Mouse (Mus musculus) ovary, postnatal 10 days (tissue): ENCODE results near the gene Prkaa1.
"Not testable (repeated sequence)": the region's sequence is repeated elsewhere in the genome, so short reads cannot be mapped to it uniquely, and the experiment has no call there.

ENCODE experiments used
- DNase-seq: peaks from one replicate; pipeline ENCODE4 v3.0.0; 2022; ENCODE audit warnings: low spot score

Gene Prkaa1

GRCm38 (mm10) chr15:5129111-5129805 lies 14.4 kb upstream of the Prkaa1 start:
- no peak for DNase-seq

DNA sequence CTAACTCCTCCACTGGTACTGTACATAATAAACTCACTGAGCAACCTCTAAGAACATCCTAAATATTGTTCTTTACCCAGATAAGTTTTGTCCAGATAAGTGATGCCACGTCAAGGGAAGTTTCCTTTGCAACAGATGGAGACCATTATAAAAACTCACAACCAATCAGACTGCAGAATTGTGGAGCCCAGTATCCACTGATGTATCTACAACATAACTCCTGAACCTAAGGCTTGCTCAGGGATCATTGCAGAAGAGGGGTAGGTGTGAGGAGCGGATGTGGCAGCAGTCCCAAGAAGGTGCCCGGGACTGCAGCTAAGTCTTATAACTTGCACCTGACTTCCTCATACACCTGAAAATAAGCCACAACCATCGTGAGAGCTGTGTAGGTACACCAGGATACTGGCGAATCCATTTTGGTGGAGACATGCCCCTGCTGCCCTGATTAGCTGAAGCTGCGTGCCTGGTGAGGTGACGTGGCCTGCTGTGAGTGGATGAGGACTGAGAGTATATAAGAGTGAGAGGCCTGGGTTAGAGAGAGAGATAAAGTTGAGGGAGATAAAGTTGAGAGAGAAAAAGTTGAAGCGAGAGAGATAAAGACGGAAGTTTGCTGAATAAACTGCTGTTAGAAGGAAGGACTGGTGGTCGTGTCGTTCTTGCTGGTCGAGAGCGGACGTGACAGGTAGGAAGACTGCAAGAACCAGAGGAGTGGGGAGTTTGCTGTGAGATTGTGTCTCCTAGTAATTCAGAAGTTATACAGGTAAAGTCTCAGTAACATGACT lies 12.6 kb upstream of the Prkaa1 start:
- not testable (repeated sequence) for DNase-seq

DNA sequence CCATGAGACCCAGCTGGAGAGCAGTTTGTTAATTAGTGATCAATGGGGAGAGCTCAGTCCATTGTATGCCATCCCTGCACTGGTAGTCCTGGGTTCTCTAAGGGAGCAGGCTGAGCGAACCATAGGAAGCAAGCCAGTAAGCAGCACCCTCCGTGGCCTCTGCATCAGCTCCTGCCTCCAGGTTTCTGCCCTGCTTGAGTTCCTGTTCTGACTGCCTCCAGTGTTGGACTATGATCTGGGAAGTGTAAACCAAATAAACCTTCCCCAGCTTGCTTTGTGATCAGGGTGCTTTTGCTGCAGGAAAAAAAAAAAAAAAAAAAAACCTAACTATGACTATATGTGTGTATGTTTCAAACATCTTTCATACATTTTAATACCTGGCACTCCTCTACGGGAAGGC lies 10.4 kb upstream of the Prkaa1 start:
- DNase-seq = no peak

DNA sequence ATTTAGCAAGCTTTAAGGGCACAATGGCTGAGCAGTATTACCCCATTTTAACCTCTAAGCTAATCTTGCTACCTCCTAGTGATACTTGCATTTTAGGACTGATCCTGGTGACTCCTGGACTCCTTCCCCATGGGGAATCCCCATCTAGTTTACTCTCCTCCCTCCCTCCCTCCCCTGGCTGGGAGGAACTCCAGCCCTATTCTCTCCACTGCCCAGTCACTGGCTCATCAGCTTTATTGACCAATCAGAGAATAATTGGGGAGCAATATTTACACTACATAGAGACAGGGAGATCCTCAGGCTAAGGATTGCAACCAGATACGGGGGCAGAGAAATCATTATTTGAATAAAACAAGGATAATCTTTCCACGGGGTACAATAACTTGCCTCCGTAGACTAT lies 9.5 kb upstream of the Prkaa1 start:
- DNase-seq = no peak

- no peak for DNase-seq
Measured at GRCm38 (mm10) chr15:5134945-5135483, 8.6 kb upstream of the Prkaa1 start.

- no peak for DNase-seq
Measured at GRCm38 (mm10) chr15:5138021-5138856, 5.4 kb upstream of the Prkaa1 start.

DNA sequence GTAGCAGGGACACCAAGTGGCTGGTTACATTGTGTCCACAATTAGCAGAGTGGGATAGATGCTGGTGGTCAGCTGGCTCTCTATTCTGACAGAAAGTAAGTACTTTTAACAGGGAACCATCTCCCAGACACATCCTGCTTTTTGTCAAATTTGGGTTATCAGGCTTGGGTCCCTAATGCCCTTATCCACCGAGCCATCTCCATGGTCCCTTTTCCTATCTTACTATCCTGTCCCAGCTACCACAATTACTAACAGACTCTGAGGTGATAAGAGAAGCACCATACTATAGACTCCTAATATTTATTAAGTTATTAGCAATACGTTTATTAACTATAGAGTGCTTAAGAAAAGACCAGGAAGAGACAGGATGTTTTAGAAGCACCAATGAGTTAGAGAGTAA lies 4.3 kb upstream of the Prkaa1 start:
- no peak for DNase-seq

GRCm38 (mm10) chr15:5139863-5140262 lies 3.8 kb upstream of the Prkaa1 start:
- no peak for DNase-seq

- no peak for DNase-seq
Measured at GRCm38 (mm10) chr15:5140357-5140756, 3.3 kb upstream of the Prkaa1 start.

DNA sequence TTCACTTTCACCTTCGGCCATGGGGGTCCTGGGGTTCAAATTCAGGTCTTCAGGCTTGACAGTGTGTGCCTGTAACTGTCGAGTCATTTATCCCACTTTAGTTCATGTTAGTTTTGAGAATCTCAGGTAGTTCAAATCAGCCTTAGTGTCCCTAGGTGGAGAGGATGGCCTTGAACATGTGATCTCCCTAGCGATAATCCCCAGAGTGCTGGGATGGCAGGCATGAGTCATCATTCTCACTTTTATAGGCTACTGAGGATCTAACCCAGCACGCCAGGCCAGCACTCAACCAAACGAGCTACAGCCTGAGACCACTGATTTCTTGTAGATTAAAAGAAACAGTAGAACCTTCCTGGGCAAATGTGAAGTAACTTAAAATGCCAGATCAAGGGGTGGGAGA lies 1.6 kb upstream of the Prkaa1 start:
- DNase-seq = no peak

DNA sequence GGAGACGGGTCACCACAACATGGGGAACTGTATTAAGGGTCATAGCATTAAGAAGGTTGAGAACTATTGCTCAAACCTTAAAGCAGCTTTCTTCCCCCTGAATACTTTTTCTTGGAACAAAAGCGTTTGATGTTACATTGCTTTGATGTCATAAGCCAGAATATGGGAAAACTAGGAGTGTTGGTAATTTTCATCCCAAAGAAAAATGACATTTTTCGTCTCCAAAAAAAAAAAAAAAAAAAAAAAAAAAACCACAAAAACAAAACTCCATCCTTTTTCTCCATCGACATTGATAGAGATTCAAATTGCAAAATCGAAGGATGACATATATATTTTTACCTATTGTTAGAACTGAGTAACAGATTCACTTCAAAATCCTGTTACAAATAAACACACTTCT lies 947 bp upstream of the Prkaa1 start:
- DNase-seq = no peak

GRCm38 (mm10) chr15:5144021-5144778 lies 539 bp downstream of the Prkaa1 start:
- DNase-seq = no peak

DNA sequence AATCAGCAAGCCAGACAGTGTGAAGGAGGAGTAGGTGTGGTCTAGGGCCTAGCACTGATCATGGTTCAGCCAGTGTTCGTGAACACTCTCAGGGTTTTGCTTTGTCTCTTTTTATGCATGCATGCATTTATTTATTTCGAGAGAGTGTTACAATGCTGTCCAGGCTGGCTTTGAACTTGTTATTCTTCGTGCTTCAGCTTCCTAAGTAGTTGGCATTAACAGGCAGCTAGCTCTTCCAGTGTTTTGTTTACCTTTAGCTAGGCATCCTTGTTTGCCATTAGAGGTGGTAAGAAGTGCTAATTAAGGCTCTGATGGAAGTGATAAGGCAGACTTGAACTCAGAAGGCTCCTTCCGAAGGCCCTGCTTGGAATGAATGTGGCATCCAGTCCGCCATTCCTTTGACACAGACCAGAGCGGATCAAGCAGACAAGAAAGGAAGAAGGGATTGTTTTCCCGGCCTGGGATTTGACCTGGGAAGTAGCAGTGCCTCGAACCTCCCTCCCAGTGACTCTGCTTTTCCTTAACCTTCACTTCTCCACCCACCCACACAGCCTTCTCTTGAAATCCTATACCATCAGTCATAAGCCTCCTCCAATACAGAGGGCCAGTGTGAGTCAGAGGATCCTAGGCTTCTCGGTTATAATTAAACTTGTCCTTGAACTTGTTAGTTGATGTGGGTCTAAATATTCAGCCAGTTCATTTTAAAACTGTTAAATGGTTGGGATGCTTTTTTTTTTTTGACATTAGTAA lies 1.7 kb downstream of the Prkaa1 start:
- no peak for DNase-seq

GRCm38 (mm10) chr15:5149187-5149586 lies 5.5 kb downstream of the Prkaa1 start:
- no peak for DNase-seq

DNA sequence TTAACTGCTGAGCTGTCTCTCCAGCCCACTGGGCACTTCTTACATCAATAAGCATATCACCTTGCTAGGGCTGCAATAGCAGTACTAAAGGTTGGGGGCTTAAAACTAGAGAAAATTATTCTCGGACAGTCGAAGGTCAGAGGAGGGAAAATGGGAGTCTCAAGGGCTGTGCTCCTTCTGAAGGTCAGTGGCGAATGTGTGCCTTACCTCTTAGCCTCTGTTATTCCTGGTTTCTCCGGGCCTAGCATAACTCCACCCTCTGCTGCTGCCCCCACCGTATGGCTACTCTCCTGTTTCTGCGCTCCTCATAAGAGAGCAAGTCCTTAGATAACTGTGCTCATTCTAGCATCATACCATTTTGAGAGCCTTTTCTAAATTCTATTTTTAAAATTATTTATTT lies 8.5 kb downstream of the Prkaa1 start:
- no peak for DNase-seq

GRCm38 (mm10) chr15:5154621-5155020 lies 11.0 kb downstream of the Prkaa1 start:
- DNase-seq = no peak

- no peak for DNase-seq
Measured at GRCm38 (mm10) chr15:5155093-5155492, 11.4 kb downstream of the Prkaa1 start.

- no peak for DNase-seq
Measured at GRCm38 (mm10) chr15:5156355-5156754, 12.7 kb downstream of the Prkaa1 start.

DNA sequence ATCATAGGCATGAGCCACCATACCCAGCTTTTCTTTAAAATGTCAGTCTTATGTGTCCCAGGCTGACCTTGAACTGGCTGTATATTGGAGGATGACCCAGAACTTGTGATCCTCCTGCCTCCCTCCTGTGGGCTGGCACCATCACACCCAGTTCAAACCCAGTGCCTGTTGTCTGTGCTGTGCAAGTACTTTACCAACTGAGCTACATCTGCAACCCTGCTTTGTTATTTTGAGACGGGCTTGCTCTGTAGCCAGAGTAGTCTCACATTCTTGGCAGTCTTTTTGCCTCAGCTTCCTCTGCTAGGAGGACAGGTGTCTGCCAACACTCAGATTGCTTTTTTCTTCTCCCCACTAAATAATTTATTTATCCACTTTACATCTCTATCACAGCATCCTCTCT lies 13.7 kb downstream of the Prkaa1 start:
- no peak for DNase-seq

DNA sequence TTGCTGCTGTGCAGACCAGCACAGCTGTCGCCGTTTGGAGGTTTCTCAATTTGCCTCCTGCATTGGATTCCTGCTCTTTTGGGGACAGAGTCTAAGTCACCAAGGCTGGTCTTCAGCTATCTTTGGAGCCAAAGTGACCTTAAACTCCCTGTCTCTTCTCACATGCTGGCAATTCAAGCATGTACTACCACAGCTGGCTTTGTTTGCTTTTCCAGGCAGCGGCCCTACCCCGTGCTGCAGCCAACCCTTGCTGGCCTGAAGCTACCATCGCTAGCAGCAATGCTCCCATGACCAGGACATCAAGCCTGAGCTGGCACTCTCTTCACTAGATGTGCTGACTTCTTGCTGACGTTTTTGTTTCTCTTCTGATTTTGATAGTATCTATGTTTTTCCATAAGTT lies 15.2 kb downstream of the Prkaa1 start:
- DNase-seq = no peak
